Mouse (Mus musculus) neural tube, embryonic 15.5 days (tissue): ENCODE results near the gene Mfng. TPM values are rescaled to one million over a fixed set of nuclear protein-coding genes. Genes with fewer than 3 reads are reported as not detected.

Experiments
- ATAC-seq: fragments of 200-750 bp; cut with Nextera tagmentation; 2 replicates; pipeline ENCODE4 v1.8.0; 2017; ENCODE audit warnings: mild to moderate bottlenecking, moderate TSS enrichment, moderate library complexity; ENCODE audit not compliant: low FRiP score
- H3K27ac ChIP-seq: fragments of 300-500 bp; sonication (generic); replicated peaks from 2 replicates; pipeline ENCODE4 v1.5.1; 2015; ENCODE audit warnings: mild to moderate bottlenecking, inconsistent platforms
- H3K27me3 ChIP-seq: fragments of 300-500 bp; sonication (generic); replicated peaks from 2 replicates; pipeline ENCODE4 v1.6.1; 2015; ENCODE audit warnings: inconsistent platforms
- H3K36me3 ChIP-seq: fragments of 300-500 bp; sonication (generic); 2 replicates; pipeline ENCODE4 v1.6.1; 2015; ENCODE audit warnings: inconsistent platforms
- H3K4me1 ChIP-seq: fragments of 300-500 bp; sonication (generic); 2 replicates; pipeline ENCODE4 v1.6.1; 2015; ENCODE audit warnings: inconsistent platforms
- H3K4me2 ChIP-seq: fragments of 300-500 bp; sonication (generic); 2 replicates; pipeline ENCODE4 v1.6.1; 2015; ENCODE audit warnings: inconsistent platforms, mild to moderate bottlenecking, moderate library complexity
- H3K4me3 ChIP-seq: fragments of 300-500 bp; sonication (generic); replicated peaks from 2 replicates; pipeline ENCODE4 v1.5.1; 2015; ENCODE audit warnings: mild to moderate bottlenecking, inconsistent platforms
- H3K9ac ChIP-seq: fragments of 300-500 bp; sonication (generic); replicated peaks from 2 replicates; pipeline ENCODE4 v1.6.1; 2015; ENCODE audit warnings: mild to moderate bottlenecking, inconsistent platforms
- H3K9me3 ChIP-seq: fragments of 300-500 bp; sonication (generic); replicated peaks from 2 replicates; pipeline ENCODE4 v1.6.1; 2016; ENCODE audit warnings: inconsistent platforms
- WGBS: fragments of 180-500 bp; shearing (Covaris S2); methylation state at CpG from one replicate; pipeline ENCODE4 v1.1.7; 2015; ENCODE audit warnings: mixed read lengths; 5-methylcytosine and 5-hydroxymethylcytosine counted together
- polyA plus RNA-seq: library from polyadenylated mRNA; unstranded; fragments of >200 nt; fragmentation: Nextera tagmentation; extraction: Ambion mirVana; gene quantifications from 2 replicates; pipeline ENCODE4 v1.2.1, GENCODE M21; 2015

Mfng gene
- polyA plus RNA-seq, 1 experiment from 2014 or later: 14.5 TPM

GRCm38 (mm10) chr15:78730315-78731049, 42.8 kb downstream of the Mfng start:
- no peak for ATAC-seq
- peaks cover 15% of the 10 kb centered on the region for H3K4me1 ChIP-seq
- no peaks in the 10 kb centered on the region for H3K9me3 ChIP-seq
- H3K27me3 ChIP-seq: no peaks in the 10 kb centered on the region
- H3K4me2 ChIP-seq: no peak overlapping the region
- no peak overlapping the region for H3K9ac ChIP-seq
- no peak overlapping the region for H3K4me3 ChIP-seq
- 86% methylated on average over 12 of the region's 12 CpGs for WGBS
- no peak overlapping the region for H3K27ac ChIP-seq
- no peaks in the 10 kb centered on the region for H3K36me3 ChIP-seq

GRCm38 (mm10) chr15:78726697-78727096, 46.6 kb downstream of the Mfng start:
- H3K4me1 ChIP-seq: no peaks in the 10 kb centered on the region
- no peak for ATAC-seq
- no peaks in the 10 kb centered on the region for H3K36me3 ChIP-seq
- no peak overlapping the region for H3K9ac ChIP-seq
- H3K4me3 ChIP-seq: no peak overlapping the region
- 55% methylated on average over 7 of the region's 7 CpGs for WGBS
- no peaks in the 10 kb centered on the region for H3K27me3 ChIP-seq
- no peaks in the 10 kb centered on the region for H3K9me3 ChIP-seq
- H3K4me2 ChIP-seq: no peak overlapping the region
- no peak overlapping the region for H3K27ac ChIP-seq

- Histone ChIP-seq H3K4me1 (peaks cover 43% of the 10 kb centered on the region), H3K4me2 (no peak overlapping the region), H3K27me3 (peaks cover 16% of the 10 kb centered on the region; the same call in 1 of the 2 replicates), H3K9me3 (no peaks in the 10 kb centered on the region), H3K4me3 (no peak overlapping the region), H3K9ac (no peak overlapping the region), H3K27ac (no peak overlapping the region), H3K36me3 (no peaks in the 10 kb centered on the region)
- ATAC-seq: no peak
- WGBS: 51% methylated on average over 7 of the region's 7 CpGs
These were observed 52.7 kb downstream of the Mfng start for GRCm38 (mm10) chr15:78720532-78720931.

- H3K4me3 ChIP-seq: peak overlapping the region; percentile 12; the same call in 1 of the 2 replicates
- H3K4me1 ChIP-seq: peaks cover 47% of the 10 kb centered on the region
- no peak for ATAC-seq
These were observed 53.2 kb downstream of the Mfng start for GRCm38 (mm10) chr15:78720094-78720493.

GRCm38 (mm10) chr15:78719416-78719815, 53.9 kb downstream of the Mfng start:
- H3K4me1 ChIP-seq: peaks cover 50% of the 10 kb centered on the region
- no peaks in the 10 kb centered on the region for H3K9me3 ChIP-seq
- peak overlapping the region; percentile 88 for H3K4me2 ChIP-seq
- no peak overlapping the region for H3K9ac ChIP-seq
- no peaks in the 10 kb centered on the region for H3K36me3 ChIP-seq
- peaks cover 21% of the 10 kb centered on the region; the same call in 1 of the 2 replicates for H3K27me3 ChIP-seq
- ATAC-seq: no peak
- WGBS: 8% methylated on average over 14 of the region's 14 CpGs
- no peak overlapping the region; the same call in 1 of the 2 replicates for H3K4me3 ChIP-seq
- H3K27ac ChIP-seq: no peak overlapping the region

More at GRCm38 (mm10) chr15:78720094-78720493, 53.2 kb downstream of the Mfng start:
- Histone ChIP-seq H3K36me3 (no peaks in the 10 kb centered on the region), H3K27me3 (peaks cover 18% of the 10 kb centered on the region; the same call in 1 of the 2 replicates), H3K27ac (no peak overlapping the region), H3K9ac (no peak overlapping the region), H3K9me3 (no peaks in the 10 kb centered on the region), H3K4me2 (peak overlapping the region; percentile 88)
- 3% methylated on average over 16 of the region's 16 CpGs for WGBS

GRCm38 (mm10) chr15:78718290-78719250, 54.7 kb downstream of the Mfng start, which contains the start of gene Elfn2:
Gene Elfn2 (minus strand): TSS chr15:78718771.
- peak; percentile 68 for ATAC-seq
- H3K4me1 ChIP-seq: peaks cover 58% of the 10 kb centered on the region

GRCm38 (mm10) chr15:78716936-78717335, 56.3 kb downstream of the Mfng start:
- no peak for ATAC-seq
- peaks cover 34% of the 10 kb centered on the region for H3K27me3 ChIP-seq
- no peaks in the 10 kb centered on the region for H3K36me3 ChIP-seq
- H3K9me3 ChIP-seq: no peaks in the 10 kb centered on the region
- peak overlapping the region; percentile 82 for H3K9ac ChIP-seq
- H3K4me3 ChIP-seq: peak overlapping the region; percentile 63
- peak overlapping the region; percentile 88 for H3K4me2 ChIP-seq
- 47% methylated on average over 13 of the region's 13 CpGs for WGBS
- H3K27ac ChIP-seq: peak overlapping the region; percentile 85
- H3K4me1 ChIP-seq: peaks cover 74% of the 10 kb centered on the region

More at GRCm38 (mm10) chr15:78718290-78719250, 54.7 kb downstream of the Mfng start, which contains the start of gene Elfn2:
- no peaks in the 10 kb centered on the region for H3K36me3 ChIP-seq
- H3K4me3 ChIP-seq: peak within 1 kb of the TSS; percentile 63
- WGBS: 2% methylated on average over 86 of the region's 89 CpGs
- peaks cover 29% of the 10 kb centered on the region for H3K27me3 ChIP-seq
- peak within 1 kb of the TSS; percentile 82 for H3K9ac ChIP-seq
- H3K27ac ChIP-seq: peak within 1 kb of the TSS; percentile 85
- H3K9me3 ChIP-seq: no peaks in the 10 kb centered on the region
- peak within 1 kb of the TSS; percentile 88 for H3K4me2 ChIP-seq

GRCm38 (mm10) chr15:78715856-78716255, 57.4 kb downstream of the Mfng start:
- no peak for ATAC-seq
- Histone ChIP-seq H3K9ac (no peak overlapping the region), H3K4me1 (peaks cover 84% of the 10 kb centered on the region), H3K4me2 (peak overlapping the region; percentile 88), H3K27me3 (peaks cover 37% of the 10 kb centered on the region), H3K27ac (no peak overlapping the region), H3K9me3 (no peaks in the 10 kb centered on the region), H3K36me3 (no peaks in the 10 kb centered on the region), H3K4me3 (no peak overlapping the region; the same call in 1 of the 2 replicates)
- WGBS: 59% methylated on average over 5 of the region's 5 CpGs

GRCm38 (mm10) chr15:78713751-78714150, 59.5 kb downstream of the Mfng start:
- Histone ChIP-seq H3K27ac (no peak overlapping the region; the same call in 1 of the 2 replicates), H3K4me2 (peak overlapping the region; percentile 63; the same call in 1 of the 2 replicates), H3K9ac (no peak overlapping the region), H3K36me3 (no peaks in the 10 kb centered on the region), H3K4me3 (no peak overlapping the region), H3K27me3 (peaks cover 28% of the 10 kb centered on the region), H3K4me1 (peaks cover 80% of the 10 kb centered on the region), H3K9me3 (no peaks in the 10 kb centered on the region)
- 65% methylated on average over 7 of the region's 7 CpGs for WGBS
- no peak for ATAC-seq

GRCm38 (mm10) chr15:78712335-78713258, 60.7 kb downstream of the Mfng start:
- WGBS: 8% methylated on average over 53 of the region's 53 CpGs
- Histone ChIP-seq H3K27ac (peak overlapping the region; percentile 46; the same call in 1 of the 2 replicates), H3K9me3 (no peaks in the 10 kb centered on the region), H3K4me1 (peaks cover 73% of the 10 kb centered on the region), H3K27me3 (peaks cover 28% of the 10 kb centered on the region), H3K4me2 (peak overlapping the region; percentile 63), H3K4me3 (peak overlapping the region; percentile 34), H3K9ac (peak overlapping the region; percentile 49), H3K36me3 (no peaks in the 10 kb centered on the region)
- 0 out of 2 replicates have a peak, but pooled peaks have one; percentile 8 for ATAC-seq
